Mouse (Mus musculus) limb, embryonic 14.5 days (tissue): ENCODE measurements around the gene Fscn1. TPM values are rescaled to one million over a fixed set of nuclear protein-coding genes. Genes with fewer than 3 reads are reported as not detected.

Source experiments
- ATAC-seq: fragments of 200-750 bp; cut with Nextera tagmentation; 2 replicates; pipeline ENCODE4 v1.8.0; 2017; ENCODE audit warnings: low read depth, moderate number of reproducible peaks, moderate TSS enrichment; ENCODE audit not compliant: low FRiP score
- DNase-seq: peaks from one replicate; pipeline ENCODE4 v3.0.0-alpha.2; 2015; ENCODE audit warnings: low spot score
- H3K27ac ChIP-seq: fragments of 300-500 bp; sonication (generic); replicated peaks from 2 replicates; pipeline ENCODE4 v1.5.1; 2014; ENCODE audit warnings: low read depth, mild to moderate bottlenecking, low read length, moderate library complexity, mixed read lengths
- H3K27me3 ChIP-seq: fragments of 300-500 bp; sonication (generic); 2 replicates; pipeline ENCODE4 v1.6.1; 2014; ENCODE audit warnings: low read length, mixed read lengths; ENCODE audit not compliant: control insufficient read depth, insufficient read depth
- H3K36me3 ChIP-seq: fragments of 300-500 bp; sonication (generic); 2 replicates; pipeline ENCODE4 v1.6.1; 2014; ENCODE audit warnings: mild to moderate bottlenecking, low read length, moderate library complexity, mixed read lengths; ENCODE audit not compliant: control insufficient read depth, insufficient read depth
- H3K4me1 ChIP-seq: fragments of 300-500 bp; sonication (generic); 2 replicates; pipeline ENCODE4 v1.6.1; 2014; ENCODE audit warnings: antibody characterized with exemption, low read length, mixed read lengths; ENCODE audit not compliant: control insufficient read depth, insufficient read depth
- H3K4me2 ChIP-seq: fragments of 300-500 bp; sonication (generic); replicated peaks from 2 replicates; pipeline ENCODE4 v1.6.1; 2014; ENCODE audit warnings: low read depth, mild to moderate bottlenecking, low read length, moderate library complexity; ENCODE audit not compliant: severe bottlenecking
- H3K4me3 ChIP-seq: fragments of 300-500 bp; sonication (generic); replicated peaks from 2 replicates; pipeline ENCODE4 v1.5.1; 2014; ENCODE audit warnings: low read length
- H3K9ac ChIP-seq: fragments of 300-500 bp; sonication (generic); 2 replicates; pipeline ENCODE4 v1.6.1; 2014; ENCODE audit warnings: mild to moderate bottlenecking, low read depth, low read length, moderate library complexity; ENCODE audit not compliant: severe bottlenecking
- H3K9me3 ChIP-seq: fragments of 300-500 bp; sonication (generic); 2 replicates; pipeline ENCODE4 v1.6.1; 2016; ENCODE audit warnings: low read length; ENCODE audit not compliant: control insufficient read depth
- POLR2A ChIP-seq: fragments of 200-500 bp; IDR thresholded peaks from 2 replicates; pipeline ENCODE4 v1.8.0; 2012; ENCODE audit warnings: inconsistent platforms, mild to moderate bottlenecking, moderate library complexity, borderline replicate concordance; ENCODE audit not compliant: insufficient read depth, insufficient read length; ENCODE audit errors: extremely low read depth
- WGBS: fragments of 180-500 bp; shearing (Covaris S2); extraction: QIAGEN DNeasy Blood & Tissue Kit; methylation state at CpG from one replicate; pipeline ENCODE4 v1.1.7; 2014; 5-methylcytosine and 5-hydroxymethylcytosine counted together
- polyA plus RNA-seq, 2 experiments: library from polyadenylated mRNA; depleted of rRNA in 1 of 2; stranded (reverse) in 1 of 2; unstranded in 1 of 2; fragments of >200 nt; fragmentation: Nextera tagmentation in 1 of 2; extraction: Ambion mirVana in 1 of 2; gene quantifications; 2 replicates each; pipeline versions ENCODE4 v1.2.1 to v1.2.3; 2012 to 2014

The Fscn1 gene
- polyA plus RNA-seq, 2 experiments: 356 to 395 TPM

DNA sequence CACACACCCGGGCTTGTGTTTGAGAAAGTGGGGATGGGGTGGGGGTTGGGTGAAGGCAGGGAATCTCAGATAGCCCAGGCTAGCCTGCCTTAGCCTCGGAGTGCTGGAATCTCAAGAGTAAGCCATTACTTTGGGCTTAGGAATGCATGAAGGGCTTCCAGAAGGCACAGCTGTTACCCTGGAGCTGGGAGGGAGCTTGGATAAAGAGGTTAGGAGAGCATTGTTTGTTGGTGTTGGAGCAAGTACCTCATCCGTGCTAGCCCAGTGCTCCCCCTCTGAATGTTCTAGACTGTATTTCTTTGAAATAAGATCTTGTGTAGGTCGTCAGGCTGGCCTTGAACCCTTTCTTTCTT is 30.8 kb upstream of the Fscn1 start:
- H3K27me3 ChIP-seq: no peaks in the 10 kb centered on the region
- TF ChIP-seq POLR2A: no peak
- H3K36me3 ChIP-seq: no peaks in the 10 kb centered on the region
- H3K27ac ChIP-seq: peak overlapping the region; percentile 58
- WGBS: 17% methylated on average over 4 of the region's 4 CpGs
- H3K4me2 ChIP-seq: peak overlapping the region; percentile 58
- peak overlapping the region; percentile 41 for H3K4me3 ChIP-seq
- H3K9ac ChIP-seq: peak overlapping the region; percentile 60
- ATAC-seq: peak; percentile 28
- DNase-seq: peak; percentile 37
- peaks cover 6% of the 10 kb centered on the region; the same call in 1 of the 2 replicates for H3K4me1 ChIP-seq
- no peaks in the 10 kb centered on the region for H3K9me3 ChIP-seq

DNA sequence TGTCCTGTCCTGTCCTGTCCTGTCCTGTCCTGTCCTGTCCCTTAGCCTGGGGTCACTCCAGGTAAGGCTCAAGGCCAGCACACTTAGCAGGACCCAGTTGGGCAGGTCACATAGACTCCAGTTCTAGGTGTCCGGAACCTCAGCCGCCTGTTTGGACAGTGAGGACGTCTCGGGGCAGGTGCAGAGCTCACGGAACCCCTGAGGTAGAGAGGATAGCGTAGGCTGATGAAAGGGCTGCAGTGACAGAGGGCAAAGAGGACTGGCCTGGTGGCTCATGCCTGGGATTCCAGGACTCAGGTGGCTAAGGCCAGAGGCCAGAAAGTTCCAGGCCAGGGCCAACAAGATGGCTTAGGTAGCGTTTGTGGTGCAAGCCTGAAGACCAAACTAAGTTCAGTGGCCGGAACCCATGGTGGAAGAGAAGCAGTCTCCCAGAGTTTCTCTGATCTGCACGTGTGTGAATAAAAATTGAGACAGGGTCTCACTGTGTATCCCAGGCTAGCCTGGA is 28.9 kb upstream of the Fscn1 start:
- TF ChIP-seq POLR2A: no peak
- Histone ChIP-seq H3K36me3 (no peaks in the 10 kb centered on the region), H3K4me1 (peaks cover 9% of the 10 kb centered on the region), H3K27me3 (no peaks in the 10 kb centered on the region), H3K9ac (no peak overlapping the region), H3K9me3 (no peaks in the 10 kb centered on the region), H3K4me3 (no peak overlapping the region), H3K4me2 (no peak overlapping the region), H3K27ac (no peak overlapping the region)
- 84% methylated on average over 9 of the region's 9 CpGs for WGBS
- no peak for DNase-seq
- ATAC-seq: no peak

DNA sequence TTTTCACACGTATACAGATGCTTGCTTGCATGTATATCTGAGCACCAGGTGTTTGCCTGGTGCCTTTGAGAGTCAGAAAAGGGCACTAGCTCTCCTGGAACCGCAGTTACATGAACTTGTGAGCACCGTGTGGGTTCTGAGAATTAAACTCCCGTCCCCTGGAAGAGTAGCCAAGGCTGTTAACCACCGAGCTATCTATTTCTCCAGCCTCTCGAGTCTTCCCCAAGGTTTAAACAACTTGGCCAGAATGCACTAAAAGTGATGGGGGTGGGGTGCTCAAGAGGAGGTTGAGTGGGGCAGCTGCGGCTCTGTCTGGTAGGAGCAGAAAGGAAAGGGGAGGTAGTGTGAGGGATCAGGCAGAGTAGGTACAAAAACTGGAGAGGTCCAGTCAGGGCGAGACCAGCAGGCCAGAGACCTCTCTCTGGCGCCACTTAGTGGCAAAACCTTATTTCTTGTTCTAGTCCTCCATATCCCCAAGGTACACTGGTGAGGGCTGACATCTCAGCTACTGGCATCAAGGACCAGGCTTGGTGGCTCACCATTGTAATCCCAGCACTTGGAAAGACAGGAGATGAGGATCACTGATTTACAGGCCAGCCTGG is 28.0 kb upstream of the Fscn1 start:
- peak; percentile 87 for DNase-seq
- Histone ChIP-seq H3K4me2 (no peak overlapping the region), H3K9ac (no peak overlapping the region), H3K4me1 (peaks cover 9% of the 10 kb centered on the region), H3K27me3 (no peaks in the 10 kb centered on the region), H3K4me3 (no peak overlapping the region), H3K27ac (no peak overlapping the region), H3K36me3 (no peaks in the 10 kb centered on the region), H3K9me3 (no peaks in the 10 kb centered on the region)
- 20% methylated on average over 9 of the region's 9 CpGs for WGBS
- ATAC-seq: 0 out of 2 replicates have a peak, but pooled peaks have one; percentile 8
- no peak for TF ChIP-seq POLR2A

DNA sequence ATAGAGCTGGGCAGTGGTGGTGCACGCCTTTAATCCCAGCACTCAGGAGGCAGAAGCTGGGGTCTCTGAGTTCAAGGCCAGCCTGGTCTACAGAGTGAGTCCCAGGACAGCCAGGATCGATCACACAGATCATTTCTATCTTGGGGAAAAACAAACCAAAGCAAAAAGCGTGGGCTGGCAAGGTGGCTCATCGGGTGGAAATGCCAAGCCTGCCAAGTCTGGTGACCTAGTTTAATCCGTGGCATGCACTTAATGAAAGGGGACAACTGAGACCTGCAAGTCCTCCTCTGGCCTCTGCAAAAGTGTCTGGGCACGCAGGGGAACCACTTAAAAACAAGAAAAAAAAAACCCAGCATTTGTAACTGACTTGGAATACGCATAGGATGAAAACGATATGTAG is 27.4 kb upstream of the Fscn1 start:
- H3K36me3 ChIP-seq: no peaks in the 10 kb centered on the region
- no peak overlapping the region for H3K27ac ChIP-seq
- H3K9ac ChIP-seq: no peak overlapping the region
- no peak for TF ChIP-seq POLR2A
- no peaks in the 10 kb centered on the region for H3K27me3 ChIP-seq
- ATAC-seq (no peak), DNase-seq (no peak)
- H3K9me3 ChIP-seq: no peaks in the 10 kb centered on the region
- H3K4me1 ChIP-seq: peaks cover 9% of the 10 kb centered on the region
- no peak overlapping the region for H3K4me2 ChIP-seq
- H3K4me3 ChIP-seq: no peak overlapping the region
- WGBS: 76% methylated on average over 8 of the region's 8 CpGs

DNA sequence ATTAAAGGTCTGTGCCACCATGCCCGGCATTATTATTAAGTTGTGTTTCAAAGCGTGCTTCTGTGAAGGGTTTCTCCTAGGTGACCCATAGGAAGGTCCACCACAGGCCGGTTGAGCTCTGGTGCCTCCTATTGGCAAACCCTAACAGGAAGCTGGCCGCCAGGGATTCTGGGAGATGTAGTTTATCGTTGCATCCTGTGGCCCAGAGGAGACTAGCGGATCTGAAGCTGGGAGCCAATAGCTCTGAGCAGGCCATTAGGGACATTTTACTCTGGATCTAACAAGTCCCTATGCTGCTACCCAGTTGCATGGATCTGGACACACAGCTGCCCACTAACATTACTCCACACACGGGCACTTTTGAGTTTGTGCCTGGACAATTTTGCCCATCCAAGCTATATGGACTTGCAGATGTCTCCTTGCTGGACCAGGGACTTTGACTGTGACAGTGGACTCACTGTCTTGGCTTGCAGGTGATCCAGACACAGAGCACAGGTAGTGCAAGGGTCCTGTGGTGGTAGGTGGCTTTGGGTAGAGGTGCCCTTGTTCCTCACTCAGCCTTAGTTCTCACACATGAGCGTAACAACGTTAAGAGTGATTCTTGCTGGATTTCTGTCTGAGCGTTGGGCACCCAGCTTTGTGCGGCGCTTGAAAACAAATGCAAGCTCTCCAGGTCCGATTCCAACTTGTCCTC is 24.4 kb upstream of the Fscn1 start:
- no peak for TF ChIP-seq POLR2A
- Histone ChIP-seq H3K4me2 (peak overlapping the region; percentile 47), H3K27me3 (no peaks in the 10 kb centered on the region), H3K36me3 (no peaks in the 10 kb centered on the region), H3K9ac (peak overlapping the region; percentile 50), H3K4me3 (peak overlapping the region; percentile 10; the same call in 1 of the 2 replicates), H3K4me1 (peaks cover 6% of the 10 kb centered on the region; the same call in 1 of the 2 replicates), H3K27ac (0 out of 2 replicates have a peak overlapping the region, but pooled peaks have one; percentile 43), H3K9me3 (no peaks in the 10 kb centered on the region)
- peak; percentile 79 for DNase-seq
- ATAC-seq: peak; percentile 34
- 23% methylated on average over 13 of the region's 13 CpGs for WGBS
